Mouse (Mus musculus): ENCODE results near the gene Cyp19a1.

Gene Cyp19a1

DNA sequence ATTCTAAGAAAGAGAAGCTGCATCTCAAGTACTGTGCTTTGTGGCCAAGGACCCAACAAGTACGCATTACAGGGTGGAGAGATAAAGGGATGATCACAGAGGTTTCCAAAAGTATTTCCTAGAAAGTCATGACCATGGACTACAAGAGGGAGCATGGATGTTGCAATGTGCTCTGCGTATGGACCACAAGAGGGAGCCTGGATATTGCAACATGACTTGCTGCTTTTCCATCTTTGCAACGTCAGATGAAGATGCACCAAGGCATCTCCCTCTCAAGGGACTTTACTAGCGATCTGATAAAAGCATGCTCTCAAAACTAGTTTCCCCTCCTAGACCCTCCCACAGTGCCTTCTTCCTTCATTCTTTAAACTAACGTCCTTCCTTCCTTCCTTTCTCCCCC, 98.4 kb downstream of the Cyp19a1 start:
- DNase-seq (ENCODE audit: low spot score) = no peak

DNA sequence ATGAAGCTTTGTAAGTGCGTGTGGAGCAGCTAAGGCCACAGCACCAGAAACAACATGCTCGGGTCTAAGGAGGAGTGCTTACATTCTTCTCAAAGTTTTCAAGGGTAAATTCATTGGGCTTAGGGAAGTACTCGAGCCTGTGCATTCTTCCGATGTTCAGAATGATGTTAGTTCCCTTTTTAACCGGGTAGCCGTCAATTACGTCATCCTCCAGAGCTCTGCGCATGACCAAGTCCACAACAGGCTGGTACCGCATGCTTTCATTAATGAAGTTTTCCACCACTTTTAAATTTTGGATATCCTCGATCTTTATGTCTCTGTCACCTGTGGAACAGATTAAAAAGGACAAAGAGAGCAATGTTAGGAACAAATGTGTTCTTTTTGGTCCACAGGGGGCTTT, 99.5 kb downstream of the Cyp19a1 start:
- no peak for DNase-seq (ENCODE audit: low spot score)

DNA sequence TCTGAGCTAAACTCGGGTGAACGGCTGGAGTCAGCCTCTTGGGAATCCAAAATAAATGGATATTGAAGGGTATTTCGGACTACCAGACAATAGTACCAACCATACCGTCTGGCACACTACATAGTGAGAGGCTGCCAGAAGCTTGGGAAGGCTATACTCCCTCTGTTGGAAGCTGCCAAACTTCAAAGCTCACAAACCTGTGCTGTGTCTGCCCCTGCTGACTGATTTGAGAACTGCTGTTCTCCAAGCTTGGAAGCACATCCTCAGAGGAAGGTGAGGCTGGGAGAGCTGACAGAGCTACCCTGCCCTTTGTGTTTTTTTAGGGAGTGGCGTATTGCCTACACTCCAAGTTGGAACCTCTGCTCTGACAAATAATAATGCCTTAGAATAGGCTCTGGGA, 104.8 kb downstream of the Cyp19a1 start:
- DNase-seq (ENCODE audit: low spot score) = no peak

DNA sequence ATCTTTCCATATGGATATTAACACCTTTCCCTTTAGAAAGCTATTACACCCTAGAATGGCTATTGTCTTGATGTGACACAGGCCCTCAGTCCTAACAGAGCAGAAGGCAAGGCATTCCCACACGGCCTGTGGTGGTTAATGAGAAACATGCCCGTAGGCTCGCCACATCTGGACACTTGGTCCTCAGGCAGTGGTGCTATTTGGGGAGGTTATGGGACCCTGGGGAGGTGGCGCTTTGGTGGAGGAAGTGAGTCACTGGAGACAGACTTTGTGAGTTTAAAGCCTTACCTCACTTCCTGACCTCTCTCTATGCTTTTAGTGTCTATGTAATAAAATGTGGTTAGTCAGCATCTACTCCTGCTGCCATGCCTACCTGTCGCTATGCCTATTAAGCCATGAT, 114.2 kb downstream of the Cyp19a1 start:
- no peak for DNase-seq (ENCODE audit: low spot score)

DNA sequence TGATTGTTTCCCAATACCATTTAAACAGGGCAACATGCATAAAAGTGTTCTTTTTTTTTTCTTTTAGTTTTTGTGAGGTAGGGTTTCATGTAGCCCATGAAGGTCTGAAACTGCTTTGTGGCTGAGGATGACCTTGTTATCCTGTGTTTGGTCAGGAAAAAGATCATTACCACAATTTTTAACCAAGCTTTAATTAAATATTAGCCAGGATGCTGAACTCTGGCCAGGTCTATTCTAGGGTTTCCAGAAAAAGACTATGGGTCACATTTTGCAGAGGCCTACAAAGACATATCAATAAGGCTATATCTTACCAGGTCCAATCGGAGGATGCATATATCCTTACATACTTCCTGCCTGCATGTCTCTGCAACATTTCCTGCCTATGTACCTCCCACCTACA, 128.7 kb downstream of the Cyp19a1 start:
- no peak for DNase-seq (ENCODE audit: low spot score)

Data from testis, postnatal 14 days (tissue).